Mouse (Mus musculus) forebrain, embryonic 14.5 days (tissue): Measurements from ENCODE around the gene Hmgn2. TPM values are rescaled to one million over a fixed set of nuclear protein-coding genes. Genes with fewer than 3 reads are reported as not detected.
"Not testable (repeated sequence)": the region's sequence is repeated elsewhere in the genome, so short reads cannot be mapped to it uniquely, and the experiment has no call there.

ENCODE experiments used
- ATAC-seq: fragments of 200-750 bp; cut with Nextera tagmentation; 2 replicates; pipeline ENCODE4 v1.8.0; 2017; ENCODE audit warnings: mild to moderate bottlenecking, moderate library complexity
- DNase-seq: peaks from one replicate; pipeline ENCODE4 v3.0.0-alpha.2; 2015; ENCODE audit warnings: low spot score
- H3K27ac ChIP-seq: fragments of 300-500 bp; sonication (generic); 2 replicates; pipeline ENCODE4 v1.5.1; 2014; ENCODE audit warnings: low read depth, mild to moderate bottlenecking, control low read depth, low read length, moderate library complexity
- H3K27me3 ChIP-seq: fragments of 300-500 bp; sonication (generic); replicated peaks from 2 replicates; pipeline ENCODE4 v1.6.1; 2014; ENCODE audit warnings: low read length, control low read depth, mixed read lengths; ENCODE audit not compliant: control insufficient read depth, insufficient read depth
- H3K36me3 ChIP-seq: fragments of 300-500 bp; sonication (generic); 2 replicates; pipeline ENCODE4 v1.6.1; 2014; ENCODE audit warnings: low read length, control low read depth; ENCODE audit not compliant: control insufficient read depth, insufficient read depth
- H3K4me1 ChIP-seq: fragments of 300-500 bp; sonication (generic); 2 replicates; pipeline ENCODE4 v1.6.1; 2014; ENCODE audit warnings: antibody characterized with exemption, low read length, control low read depth; ENCODE audit not compliant: control insufficient read depth, insufficient read depth
- H3K4me2 ChIP-seq: fragments of 300-500 bp; sonication (generic); 2 replicates; pipeline ENCODE4 v1.6.1; 2014; ENCODE audit warnings: mild to moderate bottlenecking, control low read depth, low read length
- H3K4me3 ChIP-seq: fragments of 300-500 bp; sonication (generic); 2 replicates; pipeline ENCODE4 v1.5.1; 2014; ENCODE audit warnings: low read depth, low read length, control low read depth
- H3K9ac ChIP-seq: fragments of 300-500 bp; sonication (generic); 2 replicates; pipeline ENCODE4 v1.6.1; 2014; ENCODE audit warnings: mild to moderate bottlenecking, low read length, control low read depth, moderate library complexity
- H3K9me3 ChIP-seq: fragments of 300-500 bp; sonication (generic); replicated peaks from 2 replicates; pipeline ENCODE4 v1.6.1; 2016; ENCODE audit warnings: low read length, control low read depth, mixed read lengths; ENCODE audit not compliant: control insufficient read depth
- WGBS: fragments of 180-500 bp; shearing (Covaris S2); extraction: QIAGEN DNeasy Blood & Tissue Kit; methylation state at CpG from one replicate; pipeline ENCODE4 v1.1.7; 2014; 5-methylcytosine and 5-hydroxymethylcytosine counted together
- polyA plus RNA-seq: library from polyadenylated mRNA; unstranded; fragments of >200 nt; fragmentation: Nextera tagmentation; extraction: Ambion mirVana; gene quantifications from 2 replicates; pipeline ENCODE4 v1.2.1, GENCODE M21; 2014

The Hmgn2 gene
- polyA plus RNA-seq, 1 experiment from 2014 or later = 2,793 TPM

- DNase-seq = not testable (repeated sequence)
Observed at GRCm38 (mm10) chr4:133988289-133988688, 19.8 kb upstream of the Hmgn2 start.

GRCm38 (mm10) chr4:133982936-133983335 is 14.5 kb upstream of the Hmgn2 start:
- ATAC-seq (no peak), DNase-seq (no peak)
- Histone ChIP-seq H3K4me3 (no peak overlapping the region), H3K9ac (no peak overlapping the region), H3K9me3 (no peaks in the 10 kb centered on the region), H3K27ac (no peak overlapping the region), H3K4me1 (no peaks in the 10 kb centered on the region), H3K27me3 (no peaks in the 10 kb centered on the region), H3K36me3 (peaks cover 65% of the 10 kb centered on the region), H3K4me2 (no peak overlapping the region)
- WGBS = 79% methylated on average over 13 of the region's 13 CpGs

More at GRCm38 (mm10) chr4:133988289-133988688, 19.8 kb upstream of the Hmgn2 start:
- H3K4me2 ChIP-seq, H3K27me3 ChIP-seq, H3K9ac ChIP-seq, H3K4me1 ChIP-seq, H3K4me3 ChIP-seq, H3K27ac ChIP-seq, H3K9me3 ChIP-seq, ATAC-seq: not testable (repeated sequence)
- WGBS = 92% methylated on average over 8 of the region's 8 CpGs
- H3K36me3 ChIP-seq = peaks cover 59% of the 10 kb centered on the region

GRCm38 (mm10) chr4:133980496-133980895 is 12.0 kb upstream of the Hmgn2 start:
- Histone ChIP-seq H3K27ac (no peak overlapping the region), H3K27me3 (no peaks in the 10 kb centered on the region), H3K36me3 (peaks cover 72% of the 10 kb centered on the region), H3K9ac (no peak overlapping the region), H3K4me3 (no peak overlapping the region), H3K4me2 (no peak overlapping the region), H3K4me1 (no peaks in the 10 kb centered on the region), H3K9me3 (no peaks in the 10 kb centered on the region)
- DNase-seq (no peak), ATAC-seq (no peak)
- WGBS = 91% methylated on average over 5 of the region's 5 CpGs

GRCm38 (mm10) chr4:133978021-133978711 is 9.7 kb upstream of the Hmgn2 start:
- Histone ChIP-seq H3K9me3 (no peaks in the 10 kb centered on the region), H3K36me3 (peaks cover 67% of the 10 kb centered on the region), H3K4me1 (no peaks in the 10 kb centered on the region), H3K9ac (no peak overlapping the region), H3K27me3 (no peaks in the 10 kb centered on the region), H3K4me3 (no peak overlapping the region), H3K27ac (no peak overlapping the region), H3K4me2 (no peak overlapping the region)
- 93% methylated on average over 10 of the region's 10 CpGs for WGBS
- no peak for ATAC-seq
- no peak for DNase-seq

- Histone ChIP-seq H3K4me2 (no peak overlapping the region), H3K36me3 (peaks cover 17% of the 10 kb centered on the region), H3K9ac (no peak overlapping the region), H3K27me3 (no peaks in the 10 kb centered on the region), H3K4me3 (no peak overlapping the region), H3K4me1 (peaks cover 30% of the 10 kb centered on the region), H3K9me3 (no peaks in the 10 kb centered on the region), H3K27ac (peak overlapping the region; percentile 99; the same call in 1 of the 2 replicates)
- 60% methylated on average over 8 of the region's 8 CpGs for WGBS
- ATAC-seq = no peak
- DNase-seq = peak; percentile 56
Observed at GRCm38 (mm10) chr4:133971741-133972140, 3.3 kb upstream of the Hmgn2 start.

- 46% methylated on average over 13 of the region's 13 CpGs for WGBS
- peak overlapping the region; percentile 99 for H3K27ac ChIP-seq
- H3K9me3 ChIP-seq = no peaks in the 10 kb centered on the region
- peaks cover 38% of the 10 kb centered on the region for H3K4me1 ChIP-seq
- H3K36me3 ChIP-seq = peaks cover 20% of the 10 kb centered on the region
- peak overlapping the region; percentile 9; the same call in 1 of the 2 replicates for H3K9ac ChIP-seq
- H3K4me3 ChIP-seq = no peak overlapping the region
- H3K4me2 ChIP-seq = no peak overlapping the region
- no peaks in the 10 kb centered on the region for H3K27me3 ChIP-seq
- DNase-seq (peak; percentile 67), ATAC-seq (no peak)
Observed at GRCm38 (mm10) chr4:133970876-133971275, 2.4 kb upstream of the Hmgn2 start.

GRCm38 (mm10) chr4:133970196-133970595 is 1.7 kb upstream of the Hmgn2 start:
- ATAC-seq (peak; percentile 15), DNase-seq (peak; percentile 92)
- WGBS = 3% methylated on average over 4 of the region's 4 CpGs
- H3K4me2 ChIP-seq = peak overlapping the region; percentile 71; the same call in 1 of the 2 replicates
- H3K36me3 ChIP-seq = peaks cover 23% of the 10 kb centered on the region
- no peaks in the 10 kb centered on the region for H3K9me3 ChIP-seq
- H3K27me3 ChIP-seq = no peaks in the 10 kb centered on the region
- H3K4me1 ChIP-seq = peaks cover 42% of the 10 kb centered on the region
- H3K27ac ChIP-seq = peak overlapping the region; percentile 99
- no peak overlapping the region; the same call in 1 of the 2 replicates for H3K9ac ChIP-seq
- H3K4me3 ChIP-seq = no peak overlapping the region

- ATAC-seq (peak; percentile 24), DNase-seq (peak; percentile 85)
- H3K36me3 ChIP-seq = peaks cover 24% of the 10 kb centered on the region
- H3K27ac ChIP-seq = peak overlapping the region; percentile 99
- H3K27me3 ChIP-seq = no peaks in the 10 kb centered on the region
- H3K4me2 ChIP-seq = peak overlapping the region; percentile 71
- no peaks in the 10 kb centered on the region for H3K9me3 ChIP-seq
- H3K4me3 ChIP-seq = 0 out of 2 replicates have a peak overlapping the region, but pooled peaks have one; percentile 76
- H3K4me1 ChIP-seq = peaks cover 42% of the 10 kb centered on the region
- 24% methylated on average over 8 of the region's 8 CpGs for WGBS
- H3K9ac ChIP-seq = peak overlapping the region; percentile 96
Observed at GRCm38 (mm10) chr4:133969114-133969770, 792 bp upstream of the Hmgn2 start.

- DNase-seq (peak; percentile 99), ATAC-seq (peak; percentile 81)
- H3K36me3 ChIP-seq = peaks cover 36% of the 10 kb centered on the region
- H3K27ac ChIP-seq = peak overlapping the region; percentile 99
- 0% methylated on average over 25 of the region's 29 CpGs for WGBS
- H3K4me1 ChIP-seq = peaks cover 42% of the 10 kb centered on the region
- H3K4me2 ChIP-seq = peak overlapping the region; percentile 71
- H3K27me3 ChIP-seq = no peaks in the 10 kb centered on the region
- peak overlapping the region; percentile 96 for H3K9ac ChIP-seq
- no peaks in the 10 kb centered on the region for H3K9me3 ChIP-seq
- peak overlapping the region; percentile 76 for H3K4me3 ChIP-seq
Observed at GRCm38 (mm10) chr4:133967866-133968149, 642 bp downstream of the Hmgn2 start.
